Mouse (Mus musculus): Measurements from ENCODE around the gene Pir. TPM values are rescaled to one million over a fixed set of nuclear protein-coding genes. Genes with fewer than 3 reads are reported as not detected.

The Pir gene
- polyA plus RNA-seq, 1 experiment from 2014 or later = 18.8 TPM

- H3K9me3 ChIP-seq (replicated peaks) = no peaks in the 10 kb centered on the region
- peak; percentile 58; the same call in 1 of the 2 replicates for ATAC-seq
- no peak overlapping the region for H3K4me3 ChIP-seq
- H3K4me1 ChIP-seq = no peaks in the 10 kb centered on the region
- 41% methylated on average over 7 of the region's 7 CpGs for WGBS (ENCODE audit: insufficient replicate concordance)
- no peak overlapping the region for H3K9ac ChIP-seq
- H3K27ac ChIP-seq = no peak overlapping the region
- H3K4me2 ChIP-seq = no peak overlapping the region
- no peaks in the 10 kb centered on the region for H3K27me3 ChIP-seq (replicated peaks)
- no peaks in the 10 kb centered on the region for H3K36me3 ChIP-seq
Observed at GRCm38 (mm10) chrX:164280918-164281647, 11.9 kb downstream of the Pir start.

- Histone ChIP-seq H3K27me3 (replicated peaks) (no peaks in the 10 kb centered on the region), H3K4me2 (no peak overlapping the region), H3K4me1 (no peaks in the 10 kb centered on the region), H3K36me3 (no peaks in the 10 kb centered on the region), H3K9me3 (replicated peaks) (no peaks in the 10 kb centered on the region), H3K4me3 (no peak overlapping the region), H3K27ac (no peak overlapping the region), H3K9ac (no peak overlapping the region)
- WGBS (ENCODE audit: insufficient replicate concordance) = 75% methylated on average over 4 of the region's 4 CpGs
- no peak for ATAC-seq
Observed at GRCm38 (mm10) chrX:164283808-164284207, 14.6 kb downstream of the Pir start.

DNA sequence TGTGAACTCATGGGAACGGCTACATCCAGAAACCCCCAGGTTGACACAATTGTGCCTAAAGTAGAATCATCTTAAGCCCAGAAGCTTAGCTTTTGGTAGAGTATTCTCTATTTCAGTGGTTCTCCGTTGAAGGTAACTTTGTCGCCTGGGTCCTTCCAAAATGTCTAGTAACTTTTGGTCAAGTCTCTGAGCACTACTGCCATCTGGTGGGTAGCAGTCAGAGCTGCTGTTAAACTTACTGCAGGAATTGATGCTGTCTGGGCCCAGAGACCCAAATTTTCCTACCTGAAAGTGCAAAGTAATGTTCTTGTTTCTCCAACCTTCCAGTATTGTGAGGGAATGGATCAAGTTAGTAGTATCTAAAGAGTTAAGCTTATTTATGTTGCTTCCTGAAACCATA lies 17.9 kb downstream of the Pir start:
- Histone ChIP-seq H3K4me2 (no peak overlapping the region), H3K4me3 (no peak overlapping the region), H3K4me1 (no peaks in the 10 kb centered on the region), H3K27me3 (replicated peaks) (no peaks in the 10 kb centered on the region), H3K9me3 (replicated peaks) (no peaks in the 10 kb centered on the region), H3K36me3 (no peaks in the 10 kb centered on the region), H3K9ac (no peak overlapping the region), H3K27ac (no peak overlapping the region)
- ATAC-seq = no peak
- 46% methylated on average over 3 of the region's 3 CpGs for WGBS (ENCODE audit: insufficient replicate concordance)

DNA sequence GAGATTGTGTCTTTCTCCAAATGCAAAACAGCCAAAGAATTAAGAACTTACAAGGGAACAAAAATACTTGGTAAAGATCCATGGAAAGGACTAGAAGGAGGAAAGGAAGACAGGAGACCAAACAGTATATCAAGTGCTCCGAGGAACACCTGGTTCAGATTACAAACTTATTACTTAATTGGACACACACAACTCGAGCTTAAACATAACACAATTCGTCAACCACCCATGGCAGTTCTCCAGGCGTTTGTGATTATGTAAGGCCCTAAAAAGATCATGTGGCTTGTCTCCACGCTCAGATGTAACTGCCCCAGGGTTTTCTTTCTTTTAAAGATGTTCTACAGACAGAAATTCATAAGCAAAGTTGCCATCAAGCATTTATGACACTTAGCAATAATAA lies 22.0 kb downstream of the Pir start:
- no peaks in the 10 kb centered on the region for H3K27me3 ChIP-seq (replicated peaks)
- no peak overlapping the region for H3K9ac ChIP-seq
- H3K4me1 ChIP-seq = no peaks in the 10 kb centered on the region
- no peak for ATAC-seq
- 48% methylated on average over 5 of the region's 5 CpGs for WGBS (ENCODE audit: insufficient replicate concordance)
- no peak overlapping the region for H3K4me2 ChIP-seq
- no peaks in the 10 kb centered on the region for H3K36me3 ChIP-seq
- H3K4me3 ChIP-seq = no peak overlapping the region
- H3K9me3 ChIP-seq (replicated peaks) = no peaks in the 10 kb centered on the region
- H3K27ac ChIP-seq = no peak overlapping the region

GRCm38 (mm10) chrX:164306250-164306649 lies 37.1 kb downstream of the Pir start:
- no peak for ATAC-seq
- Histone ChIP-seq H3K36me3 (no peaks in the 10 kb centered on the region), H3K4me2 (no peak overlapping the region), H3K4me1 (no peaks in the 10 kb centered on the region), H3K27ac (no peak overlapping the region), H3K9ac (no peak overlapping the region), H3K27me3 (replicated peaks) (no peaks in the 10 kb centered on the region), H3K9me3 (replicated peaks) (no peaks in the 10 kb centered on the region), H3K4me3 (no peak overlapping the region)
- 49% methylated on average over 2 of the region's 2 CpGs for WGBS (ENCODE audit: insufficient replicate concordance)

- no peak for ATAC-seq
- 52% methylated on average over 1 of the region's 1 CpGs for WGBS (ENCODE audit: insufficient replicate concordance)
- H3K4me2 ChIP-seq = no peak overlapping the region
- H3K27ac ChIP-seq = no peak overlapping the region
- H3K4me1 ChIP-seq = no peaks in the 10 kb centered on the region
- no peak overlapping the region for H3K4me3 ChIP-seq
- no peak overlapping the region for H3K9ac ChIP-seq
- H3K27me3 ChIP-seq (replicated peaks) = no peaks in the 10 kb centered on the region
- H3K36me3 ChIP-seq = no peaks in the 10 kb centered on the region
- no peaks in the 10 kb centered on the region for H3K9me3 ChIP-seq (replicated peaks)
Observed at GRCm38 (mm10) chrX:164313876-164314275, 44.7 kb downstream of the Pir start.

GRCm38 (mm10) chrX:164318554-164318953 lies 49.4 kb downstream of the Pir start:
- ATAC-seq = no peak
- Histone ChIP-seq H3K27ac (no peak overlapping the region), H3K27me3 (replicated peaks) (no peaks in the 10 kb centered on the region), H3K4me1 (no peaks in the 10 kb centered on the region), H3K36me3 (no peaks in the 10 kb centered on the region), H3K4me3 (no peak overlapping the region), H3K9me3 (replicated peaks) (no peaks in the 10 kb centered on the region), H3K4me2 (no peak overlapping the region), H3K9ac (no peak overlapping the region)
- 73% methylated on average over 4 of the region's 4 CpGs for WGBS (ENCODE audit: insufficient replicate concordance)

DNA sequence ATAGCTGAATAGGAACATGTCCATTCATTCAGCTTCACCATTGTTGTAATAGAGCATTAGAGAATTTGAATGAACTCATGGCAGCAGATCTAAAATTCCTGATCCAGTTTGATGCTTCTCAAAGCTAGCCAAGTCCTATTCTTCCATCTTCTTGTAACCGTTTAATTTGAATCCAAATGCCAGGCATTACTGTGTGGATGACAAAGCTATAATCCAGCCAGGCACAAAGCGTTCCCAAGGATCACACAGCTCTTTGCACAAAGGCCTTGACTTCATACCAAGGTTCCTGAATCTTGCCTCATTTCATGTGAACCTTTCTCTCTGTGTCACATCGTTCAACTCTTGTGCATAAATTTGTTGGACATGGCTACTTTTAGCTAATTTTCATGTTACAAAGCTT lies 50.9 kb downstream of the Pir start:
- Histone ChIP-seq H3K9me3 (replicated peaks) (no peaks in the 10 kb centered on the region), H3K36me3 (no peaks in the 10 kb centered on the region), H3K4me2 (no peak overlapping the region), H3K27me3 (replicated peaks) (no peaks in the 10 kb centered on the region), H3K9ac (no peak overlapping the region), H3K4me3 (no peak overlapping the region), H3K27ac (no peak overlapping the region), H3K4me1 (no peaks in the 10 kb centered on the region)
- no peak for ATAC-seq
- WGBS (ENCODE audit: insufficient replicate concordance) = 72% methylated on average over 3 of the region's 3 CpGs

DNA sequence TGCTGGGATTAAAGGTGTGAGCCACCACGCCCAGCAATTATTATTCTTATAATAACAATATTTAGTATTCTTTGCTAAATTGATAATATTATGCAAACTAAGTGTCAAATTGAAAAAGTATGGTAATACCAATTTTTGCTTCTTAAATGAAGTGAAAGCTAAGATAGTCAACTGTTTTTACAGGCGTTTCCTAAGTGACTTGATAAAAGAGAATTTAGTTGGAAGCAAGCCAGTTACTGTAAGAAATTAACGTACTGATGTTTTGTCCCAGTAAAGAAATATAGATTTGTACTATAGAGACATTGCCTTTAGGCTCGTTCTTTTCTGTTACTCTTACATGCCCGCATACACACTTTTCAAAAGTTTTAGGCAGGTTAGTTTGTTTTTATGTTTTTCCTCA lies 53.3 kb downstream of the Pir start:
- Histone ChIP-seq H3K4me3 (no peak overlapping the region), H3K9ac (no peak overlapping the region), H3K27me3 (replicated peaks) (no peaks in the 10 kb centered on the region), H3K4me2 (no peak overlapping the region), H3K4me1 (no peaks in the 10 kb centered on the region), H3K9me3 (replicated peaks) (no peaks in the 10 kb centered on the region), H3K27ac (no peak overlapping the region), H3K36me3 (no peaks in the 10 kb centered on the region)
- ATAC-seq = no peak
- WGBS (ENCODE audit: insufficient replicate concordance) = 68% methylated on average over 5 of the region's 5 CpGs

DNA sequence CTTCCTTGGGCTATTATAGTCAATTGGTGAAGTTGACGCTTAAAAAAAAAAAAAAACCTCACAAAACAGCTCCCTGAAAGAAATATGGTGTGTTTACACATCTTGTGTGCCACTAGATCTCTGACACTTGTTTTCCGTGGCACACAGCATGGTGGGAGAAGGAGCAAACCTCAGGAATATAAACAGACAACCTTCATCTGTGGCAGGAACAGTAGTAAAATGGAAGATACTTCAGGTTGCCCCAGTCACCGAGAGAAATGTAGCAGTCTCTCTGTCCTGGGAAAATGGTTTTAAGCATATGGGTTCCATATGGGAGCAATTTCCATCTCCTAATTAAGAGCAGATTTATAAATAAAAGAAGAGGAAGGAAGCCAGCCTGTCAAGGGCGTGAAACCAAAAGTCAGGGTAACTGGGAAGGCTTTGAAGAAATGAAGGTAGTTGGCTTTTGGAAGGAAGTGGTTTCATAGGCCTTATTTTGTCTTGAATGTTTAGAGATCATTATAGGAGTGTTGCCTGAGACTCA lies 54.3 kb downstream of the Pir start:
- H3K4me1 ChIP-seq = no peaks in the 10 kb centered on the region
- no peak overlapping the region for H3K9ac ChIP-seq
- H3K36me3 ChIP-seq = no peaks in the 10 kb centered on the region
- no peak overlapping the region for H3K27ac ChIP-seq
- no peaks in the 10 kb centered on the region for H3K9me3 ChIP-seq (replicated peaks)
- no peak overlapping the region for H3K4me2 ChIP-seq
- ATAC-seq = no peak
- H3K4me3 ChIP-seq = no peak overlapping the region
- no peaks in the 10 kb centered on the region for H3K27me3 ChIP-seq (replicated peaks)
- WGBS (ENCODE audit: insufficient replicate concordance) = 58% methylated on average over 4 of the region's 4 CpGs

GRCm38 (mm10) chrX:164330351-164330750 lies 61.2 kb downstream of the Pir start:
- H3K27me3 ChIP-seq (replicated peaks) = no peaks in the 10 kb centered on the region
- no peaks in the 10 kb centered on the region for H3K36me3 ChIP-seq
- no peak overlapping the region for H3K4me3 ChIP-seq
- H3K4me1 ChIP-seq = no peaks in the 10 kb centered on the region
- WGBS (ENCODE audit: insufficient replicate concordance) = 77% methylated on average over 2 of the region's 2 CpGs
- ATAC-seq = no peak
- no peak overlapping the region for H3K4me2 ChIP-seq
- H3K9ac ChIP-seq = no peak overlapping the region
- H3K9me3 ChIP-seq (replicated peaks) = no peaks in the 10 kb centered on the region
- no peak overlapping the region for H3K27ac ChIP-seq

GRCm38 (mm10) chrX:164330766-164331165 lies 61.6 kb downstream of the Pir start:
- WGBS (ENCODE audit: insufficient replicate concordance) = 63% methylated on average over 3 of the region's 3 CpGs
- H3K27me3 ChIP-seq (replicated peaks) = no peaks in the 10 kb centered on the region
- H3K36me3 ChIP-seq = no peaks in the 10 kb centered on the region

GRCm38 (mm10) chrX:164338591-164338990 lies 69.4 kb downstream of the Pir start:
- H3K9me3 ChIP-seq (replicated peaks) = no peaks in the 10 kb centered on the region
- WGBS (ENCODE audit: insufficient replicate concordance) = 77% methylated on average over 4 of the region's 4 CpGs
- no peak overlapping the region for H3K9ac ChIP-seq
- H3K27ac ChIP-seq = no peak overlapping the region
- no peaks in the 10 kb centered on the region for H3K4me1 ChIP-seq
- no peaks in the 10 kb centered on the region for H3K36me3 ChIP-seq
- H3K4me2 ChIP-seq = no peak overlapping the region
- H3K4me3 ChIP-seq = no peak overlapping the region
- no peaks in the 10 kb centered on the region for H3K27me3 ChIP-seq (replicated peaks)
- ATAC-seq = no peak

More at GRCm38 (mm10) chrX:164330766-164331165, 61.6 kb downstream of the Pir start:
- Histone ChIP-seq H3K9ac (no peak overlapping the region), H3K27ac (no peak overlapping the region), H3K4me2 (no peak overlapping the region), H3K4me1 (no peaks in the 10 kb centered on the region), H3K9me3 (replicated peaks) (no peaks in the 10 kb centered on the region), H3K4me3 (no peak overlapping the region)
- ATAC-seq = no peak
